Mouse (Mus musculus) 416B (cell line): ENCODE measurements around the gene Abcc1.

Experiments
- DNase-seq: peaks from one replicate; pipeline ENCODE4 v3.0.0; 2011; ENCODE audit warnings: low read depth

Abcc1 gene

DNA sequence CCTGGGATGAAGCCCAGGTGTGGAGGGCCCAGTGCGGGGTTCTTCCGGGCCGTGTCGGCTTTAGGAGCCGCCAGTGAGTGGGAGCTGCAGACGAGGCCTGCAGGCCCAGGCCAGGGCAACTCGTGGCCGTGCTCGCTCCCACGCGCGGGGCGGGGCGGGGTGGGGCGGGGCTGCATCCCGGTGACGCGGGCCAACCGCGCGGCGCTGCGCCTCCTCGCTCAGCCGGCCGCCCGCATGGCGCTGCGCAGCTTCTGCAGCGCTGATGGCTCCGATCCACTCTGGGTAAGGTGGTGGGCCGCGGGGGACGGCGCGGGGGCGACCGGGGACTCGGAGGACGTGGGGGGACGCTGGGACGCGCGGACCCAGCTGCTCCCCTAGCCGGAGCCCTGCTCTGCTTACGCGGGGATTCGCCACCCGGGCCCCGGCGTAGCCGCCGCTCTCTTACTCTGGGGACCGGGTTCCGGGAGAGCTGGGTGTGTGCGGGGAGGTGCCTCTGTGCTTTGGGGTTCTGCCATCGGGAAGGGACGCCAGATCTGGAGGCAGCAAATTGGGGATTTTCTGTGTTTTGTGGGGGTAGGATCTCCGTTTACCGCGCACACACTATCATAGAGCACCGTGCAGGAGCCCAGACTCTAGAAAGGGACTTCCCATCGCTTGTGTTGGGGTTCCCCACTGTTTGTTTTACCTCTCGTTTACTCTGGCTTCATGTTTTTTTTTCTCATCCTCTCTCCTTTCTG lies at the start of gene Abcc1:
TSS of gene Abcc1 (plus strand) at position 197 of the 737 bp plus-strand sequence.
- peak; percentile 61 for DNase-seq

DNA sequence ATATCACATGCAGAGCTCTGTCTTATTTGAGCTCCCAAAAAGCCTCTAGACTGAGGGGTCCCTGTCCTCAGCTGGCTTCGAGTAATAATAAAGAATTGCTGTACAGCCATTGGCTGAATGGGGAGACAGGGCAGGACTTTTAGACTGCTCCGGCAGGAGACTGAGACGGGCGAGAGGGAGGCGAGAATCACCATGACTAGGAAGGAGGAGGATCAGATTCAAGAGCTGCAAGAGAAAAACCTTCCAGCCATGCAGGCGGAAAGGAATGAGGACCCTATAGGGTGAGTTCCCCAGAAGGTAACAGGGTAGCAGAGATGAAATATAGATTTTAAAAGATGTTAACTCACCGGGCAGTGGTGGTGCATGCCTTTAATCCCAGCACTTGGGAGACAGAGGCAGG lies 48.4 kb upstream of the Abcc1 start:
- DNase-seq, result no peak

DNA sequence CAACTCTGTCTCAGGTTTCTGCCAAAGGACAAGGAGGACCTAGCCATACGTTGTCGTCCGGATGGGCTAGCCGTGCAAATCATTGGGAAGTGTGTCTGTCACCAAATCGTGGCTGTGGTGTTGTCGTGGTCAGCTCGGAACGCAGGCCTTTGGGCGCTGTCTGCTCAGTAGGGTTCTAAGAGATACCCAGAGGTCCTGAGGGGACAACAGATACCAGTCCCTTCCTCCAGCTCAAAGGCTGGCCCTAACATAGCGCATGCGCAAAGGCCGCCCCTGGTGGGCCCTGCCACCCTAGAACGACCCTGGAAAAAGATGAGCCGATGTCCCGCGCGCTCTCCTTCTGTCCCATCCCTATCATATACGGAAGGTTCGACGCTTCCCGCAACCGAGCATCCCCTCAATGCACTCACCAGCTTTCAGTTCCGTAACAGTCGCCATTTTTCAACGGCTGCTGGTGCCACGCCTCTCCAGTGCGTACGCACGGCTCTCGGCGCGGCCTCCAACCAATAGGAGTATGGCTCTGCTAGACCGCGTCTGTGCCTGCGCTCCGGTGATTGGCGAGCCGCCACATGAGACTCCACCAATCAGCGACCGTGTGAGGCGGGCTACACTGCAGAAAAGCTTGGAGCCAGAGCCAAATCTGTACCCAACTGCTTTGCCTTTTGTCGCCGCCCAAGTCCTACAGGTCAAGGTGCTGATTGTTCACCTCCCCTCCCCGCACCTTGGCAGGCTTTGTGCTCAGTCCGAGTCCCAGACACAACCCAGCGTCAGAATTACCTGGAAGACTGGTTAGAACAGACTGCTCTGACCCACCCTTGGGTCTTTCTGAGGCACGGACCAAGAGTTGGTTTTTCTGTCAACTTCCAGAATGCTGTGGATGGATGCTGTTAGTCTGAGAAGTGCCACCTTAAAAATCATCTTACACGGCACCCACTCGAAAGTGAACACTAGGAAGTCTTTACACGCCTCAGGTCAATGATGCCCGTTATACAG lies 44.2 kb upstream of the Abcc1 start, which contains the start of gene Fopnl:
TSS of gene Fopnl (minus strand) at position 522 of the 993 bp plus-strand sequence.
- peak; percentile 97 for DNase-seq

DNA sequence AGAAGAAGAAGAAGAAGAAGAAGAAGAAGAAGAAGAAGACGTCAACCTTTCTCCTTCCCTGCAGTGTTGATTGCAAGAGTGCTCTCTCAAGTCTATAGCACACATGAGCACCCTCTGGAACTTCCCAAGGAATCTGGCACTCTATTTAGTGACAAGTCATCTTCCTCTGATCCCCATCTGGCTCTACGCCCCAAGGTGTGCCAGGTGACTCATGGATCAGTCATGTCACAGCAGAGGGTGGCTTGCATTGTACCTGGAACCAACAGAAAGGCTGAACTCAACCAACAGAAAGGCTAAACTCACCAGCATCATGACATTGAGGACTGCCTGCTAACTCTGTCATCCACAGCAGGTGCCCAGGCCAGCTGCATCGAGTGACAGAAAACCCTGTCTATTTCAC lies 41.7 kb upstream of the Abcc1 start:
- no peak for DNase-seq

DNA sequence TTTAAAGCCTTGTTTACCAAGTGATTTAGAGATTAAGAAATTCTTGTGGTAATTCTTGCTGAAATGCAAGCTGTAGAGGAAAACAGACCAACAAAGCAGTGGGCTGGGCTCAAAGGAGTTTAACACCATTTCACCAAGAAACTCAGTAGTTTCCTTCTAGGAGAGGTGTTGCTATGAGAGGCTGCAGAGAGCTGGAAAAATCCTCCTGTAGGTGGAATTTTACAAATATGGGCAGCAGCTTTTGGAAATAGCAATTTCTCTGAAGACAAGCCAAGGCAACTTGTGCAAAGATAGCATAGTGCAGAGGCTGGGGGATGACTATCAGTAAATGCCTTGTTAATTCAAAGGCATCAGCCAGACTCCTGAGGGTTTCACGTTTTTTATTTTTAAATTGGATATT lies 40.9 kb upstream of the Abcc1 start:
- no peak for DNase-seq

DNA sequence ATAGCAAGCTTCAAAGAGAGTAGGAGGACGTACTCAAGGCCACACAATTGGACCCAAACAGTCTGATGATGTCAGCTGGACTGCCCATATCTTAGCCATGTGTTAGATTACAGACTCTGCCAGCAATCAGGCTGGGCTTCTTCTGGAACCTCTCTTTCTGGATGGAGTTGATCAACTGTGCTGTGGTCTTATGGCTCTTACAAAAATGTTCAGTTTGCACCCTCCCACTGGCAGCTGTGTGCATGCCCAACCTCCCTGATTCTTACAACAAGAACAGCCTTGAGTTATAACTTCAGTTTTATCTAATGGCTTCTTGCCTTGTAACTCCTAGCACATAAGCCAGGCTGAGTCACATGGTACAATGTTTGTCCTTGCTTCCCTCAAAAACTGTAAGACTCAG lies 33.2 kb upstream of the Abcc1 start:
- DNase-seq, result no peak

DNA sequence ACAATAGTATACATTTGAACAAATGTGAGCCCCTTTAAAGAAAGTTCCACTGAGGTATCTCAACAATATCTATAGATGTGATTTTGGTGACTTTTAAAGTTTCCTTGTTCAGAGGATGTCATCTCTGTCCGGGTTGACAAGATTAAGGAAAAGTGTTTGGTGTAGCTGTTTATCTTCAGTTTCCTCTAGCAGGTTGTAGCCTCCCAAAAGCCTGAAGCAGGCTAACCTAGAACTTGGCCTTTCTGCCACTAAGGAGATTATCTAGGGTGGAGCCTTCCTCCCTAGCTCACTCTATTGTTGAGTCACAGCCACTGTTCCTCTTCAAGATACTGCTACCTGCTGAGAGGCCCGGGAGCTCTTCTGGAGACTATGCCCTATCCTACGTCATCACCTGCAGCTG lies 16.4 kb upstream of the Abcc1 start:
- no peak for DNase-seq

DNA sequence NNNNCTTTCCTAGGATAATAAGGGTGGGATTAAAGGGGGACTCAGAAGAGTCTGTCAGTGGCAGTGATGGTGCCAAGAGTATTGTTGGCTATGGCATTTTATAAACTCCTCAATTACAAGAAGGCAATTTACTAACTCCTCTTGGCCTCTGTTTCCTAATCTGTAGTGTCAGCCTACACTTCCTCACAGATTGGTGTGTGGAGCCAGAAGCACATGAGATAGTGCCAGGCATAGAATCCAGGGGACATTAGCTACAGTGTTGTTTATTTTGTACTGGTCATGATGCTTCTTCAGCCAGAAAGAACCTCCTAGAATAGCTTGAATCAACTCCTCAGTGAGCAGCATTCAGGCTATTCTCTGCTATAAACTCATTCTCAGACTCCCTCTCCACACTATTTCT lies 9.8 kb upstream of the Abcc1 start:
- DNase-seq, result no peak

DNA sequence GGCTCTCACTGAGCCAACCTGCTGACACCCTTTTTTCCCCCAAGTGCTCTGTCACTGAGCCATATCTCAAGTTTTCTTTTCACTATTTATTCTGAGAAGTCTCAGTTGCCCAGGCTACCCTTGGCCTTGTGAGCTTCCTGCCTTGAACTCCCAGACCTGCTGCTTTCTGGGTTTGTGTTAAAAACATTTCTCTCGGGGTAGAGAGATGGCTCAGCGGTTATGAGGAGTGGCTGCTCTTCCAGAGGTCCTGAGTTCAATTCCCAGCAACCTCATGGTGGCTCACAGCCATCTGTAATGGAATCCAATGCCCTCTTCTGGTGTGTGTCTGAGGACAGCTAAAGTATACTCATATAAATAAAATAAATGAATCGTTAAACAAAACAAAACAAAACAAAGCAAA lies 9.1 kb upstream of the Abcc1 start:
- DNase-seq, result no peak

DNA sequence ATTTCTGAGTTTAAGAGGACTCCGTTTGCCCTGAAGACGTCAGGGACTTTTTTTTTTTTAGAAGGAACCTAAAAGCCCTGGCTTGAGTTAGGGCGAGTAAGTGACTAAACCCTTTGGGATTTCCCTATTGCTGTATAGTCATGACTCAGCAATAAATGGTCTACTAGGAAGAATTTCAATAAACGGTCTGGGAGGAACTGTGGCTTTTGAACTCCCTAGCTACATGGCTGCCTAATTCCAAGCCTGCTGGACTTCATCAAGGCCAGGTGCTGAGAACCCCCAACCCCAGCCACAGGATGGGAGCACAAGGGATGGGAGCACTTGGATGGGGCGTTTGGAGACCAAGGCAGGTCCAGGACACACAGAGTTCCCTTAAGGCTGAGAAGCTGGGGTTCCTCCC lies 8.7 kb upstream of the Abcc1 start:
- DNase-seq, result peak; percentile 71

DNA sequence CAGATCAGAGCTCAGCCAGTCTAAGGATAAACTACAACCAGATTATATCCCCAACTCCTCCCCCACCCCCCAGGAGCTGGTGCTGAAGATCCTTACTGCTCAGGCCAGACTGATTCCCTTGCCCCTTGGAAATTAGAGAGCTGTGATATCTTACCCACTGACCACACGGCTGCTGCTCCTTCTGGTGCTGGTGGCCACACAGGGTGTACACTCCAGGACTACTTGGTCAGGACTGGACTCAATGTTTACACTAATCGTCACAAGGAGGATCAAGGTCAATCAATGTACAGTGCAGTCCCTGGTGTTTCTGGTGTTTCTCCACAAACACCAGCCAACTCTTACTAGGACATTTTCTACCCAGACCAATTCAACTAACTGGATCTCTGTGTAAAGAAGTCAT lies 3.5 kb upstream of the Abcc1 start:
- no peak for DNase-seq

DNA sequence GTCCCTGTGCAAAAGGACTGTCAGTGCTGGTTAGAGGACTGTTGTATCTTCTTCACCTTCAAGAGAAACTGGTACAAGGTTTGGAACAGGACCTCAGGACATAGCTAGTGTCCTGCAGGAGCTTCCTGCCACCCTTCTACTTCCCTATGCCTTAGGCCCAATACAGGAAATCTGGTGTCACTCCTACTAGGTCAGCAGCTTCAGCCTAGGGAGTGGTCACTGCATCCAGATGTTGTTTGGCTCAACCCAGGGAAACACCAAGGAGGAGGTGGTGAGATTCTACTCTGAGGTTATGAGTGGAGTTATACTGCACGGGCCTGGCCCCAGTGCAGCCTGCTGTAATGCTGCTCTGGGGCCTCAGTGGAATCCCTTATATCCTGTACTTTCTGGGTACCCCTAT lies 2.8 kb upstream of the Abcc1 start:
- no peak for DNase-seq

DNA sequence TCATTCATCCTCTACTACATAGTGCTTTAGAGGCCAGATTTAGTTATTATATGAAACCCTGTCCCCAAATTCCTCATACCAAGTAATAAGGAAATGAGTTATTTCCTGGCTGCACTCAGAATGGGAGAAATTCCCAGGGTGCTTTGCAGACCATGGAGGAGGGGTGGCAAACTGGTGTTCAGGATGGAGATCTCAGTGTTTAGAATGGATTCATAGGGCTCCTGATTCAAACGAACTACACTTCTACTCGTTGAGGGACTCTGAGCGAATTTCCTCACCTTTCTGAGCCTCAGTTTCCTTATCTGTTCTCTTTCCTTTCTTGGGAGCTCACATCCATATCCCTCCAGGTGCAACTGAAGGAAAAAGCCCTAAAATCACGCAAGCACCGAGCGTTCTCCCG lies 427 bp upstream of the Abcc1 start:
- peak; percentile 82 for DNase-seq

DNA sequence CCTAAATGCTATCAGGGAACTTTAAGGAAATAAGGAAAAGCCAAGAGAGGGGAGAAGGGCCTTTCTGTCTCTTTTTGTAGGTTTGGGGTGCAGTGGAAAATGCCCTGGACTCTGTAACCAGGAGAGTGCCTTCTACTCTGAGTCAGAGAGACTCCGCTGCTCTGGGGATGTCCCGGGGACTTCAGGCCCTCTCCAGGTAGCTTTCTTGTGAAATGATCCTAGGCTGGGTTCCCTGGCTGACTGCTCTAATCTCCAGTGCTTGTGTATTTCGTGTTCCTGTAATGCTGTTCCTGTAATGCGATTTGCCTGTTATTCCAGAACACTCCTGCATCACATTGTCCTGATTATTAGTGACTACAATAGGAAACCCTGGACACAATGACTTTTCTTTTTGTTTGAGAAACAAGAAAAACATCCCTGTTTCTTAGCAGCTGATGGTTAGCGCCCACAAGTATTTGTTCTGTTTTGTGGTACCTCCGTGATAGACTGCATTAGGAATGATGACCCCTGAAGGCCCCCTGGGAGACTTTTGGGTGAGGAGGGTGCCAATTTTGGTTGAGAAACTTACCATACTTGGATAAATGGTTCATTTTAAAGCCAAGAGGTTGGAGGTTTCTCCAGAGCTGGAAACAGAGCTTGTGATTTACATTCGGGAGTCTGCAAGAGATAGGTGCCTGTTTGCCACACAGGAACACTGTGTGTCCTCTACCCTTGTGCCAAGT lies 902 bp downstream of the Abcc1 start:
- peak; percentile 43 for DNase-seq

DNA sequence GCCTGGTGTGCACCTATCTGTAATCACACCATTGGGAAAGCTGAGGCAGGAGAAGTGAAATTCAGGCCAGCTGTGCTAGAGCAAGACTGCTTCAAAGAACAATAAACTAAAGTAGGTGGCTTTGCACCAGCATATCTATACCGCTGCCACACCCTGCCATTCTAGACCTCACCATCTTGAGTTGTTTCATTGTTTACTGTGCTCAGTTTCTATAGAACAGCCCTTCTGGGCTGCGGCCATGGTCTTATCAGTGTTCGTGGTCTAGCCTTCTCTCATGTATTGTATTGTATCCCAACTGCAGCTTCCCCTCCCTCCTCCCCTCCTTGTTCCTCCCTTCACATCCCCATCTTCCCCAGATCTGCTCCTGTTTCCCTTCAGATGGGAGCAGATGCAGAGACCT lies 2.1 kb downstream of the Abcc1 start:
- no peak for DNase-seq

DNA sequence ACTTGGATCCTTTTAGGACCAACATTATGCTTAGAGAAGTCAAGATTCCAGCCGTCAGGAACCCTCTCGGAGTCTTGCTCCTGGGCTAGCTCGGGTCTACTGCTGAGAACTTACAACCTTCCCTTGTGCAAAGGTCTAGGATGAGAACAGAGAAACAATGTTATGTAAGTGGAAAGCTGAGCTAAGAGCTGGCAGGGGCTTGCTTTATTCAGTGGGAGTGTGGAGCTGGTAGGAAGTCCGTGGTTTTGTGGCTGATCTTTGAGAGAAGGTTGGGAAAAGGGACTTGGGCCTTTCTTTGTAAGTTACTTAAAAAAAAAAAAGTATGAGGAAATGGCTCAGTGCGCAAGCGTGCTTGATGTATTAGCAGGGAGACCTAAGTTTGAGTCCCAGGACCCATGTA lies 2.7 kb downstream of the Abcc1 start:
- peak; percentile 69 for DNase-seq

DNA sequence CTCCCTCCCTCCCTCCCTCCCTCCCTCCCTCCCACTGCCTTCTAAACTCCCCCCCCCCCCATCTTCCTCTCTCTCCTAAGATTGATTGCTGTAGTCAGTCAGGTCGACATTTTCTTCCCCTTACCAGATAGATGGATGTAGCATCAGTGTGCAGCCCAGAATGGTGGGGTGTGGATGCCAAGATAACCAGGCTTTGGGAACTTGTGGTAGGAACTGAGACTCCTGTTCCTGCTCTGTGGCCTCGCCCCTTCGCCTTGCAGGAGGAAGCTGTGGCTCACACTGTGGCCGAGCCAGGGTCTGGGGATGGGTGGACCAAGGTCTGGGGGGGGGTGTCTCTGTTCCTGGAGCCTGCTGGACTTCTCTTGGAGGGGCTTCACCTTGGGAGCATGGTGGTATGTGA lies 4.1 kb downstream of the Abcc1 start:
- DNase-seq, result peak; percentile 86

DNA sequence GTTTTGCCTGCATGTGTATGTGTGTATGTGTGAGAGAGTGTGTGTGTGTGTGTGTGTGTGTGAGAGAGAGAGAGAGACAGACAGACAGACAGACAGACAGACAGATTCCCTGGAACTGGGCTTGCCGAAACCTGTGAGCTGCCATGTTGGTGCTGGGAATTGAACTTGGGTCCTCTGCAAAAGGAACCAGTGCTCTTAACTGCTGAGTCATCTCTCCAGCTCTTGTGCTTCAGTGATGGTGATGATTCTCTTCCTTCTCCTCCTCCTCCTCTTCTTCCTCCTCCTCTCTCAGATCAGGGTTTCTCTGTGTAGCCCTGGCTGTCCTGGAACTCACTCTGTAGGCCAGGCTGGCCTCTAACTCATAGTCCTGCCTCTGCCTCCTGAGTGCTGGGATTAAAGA lies 4.7 kb downstream of the Abcc1 start:
- peak; percentile 46 for DNase-seq

DNA sequence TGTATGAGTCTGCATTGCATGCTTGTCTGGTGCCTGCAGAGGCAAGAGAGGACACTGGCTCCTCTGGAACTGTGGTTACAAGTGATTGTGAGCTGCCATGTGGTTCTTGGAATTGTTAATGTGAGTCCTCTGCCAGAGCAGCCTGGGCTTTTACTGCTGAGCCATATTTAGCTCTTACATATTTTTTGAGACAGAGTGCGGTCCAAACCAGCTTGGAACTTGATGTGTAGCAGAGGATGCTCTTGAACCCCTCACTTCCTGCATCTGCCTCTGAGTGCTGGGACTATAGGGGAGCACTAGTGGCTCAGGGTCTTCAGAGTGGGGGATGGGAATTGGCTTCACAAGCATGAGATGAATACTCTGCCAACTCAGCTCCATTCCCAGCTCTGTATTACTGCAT lies 10.0 kb downstream of the Abcc1 start:
- no peak for DNase-seq

DNA sequence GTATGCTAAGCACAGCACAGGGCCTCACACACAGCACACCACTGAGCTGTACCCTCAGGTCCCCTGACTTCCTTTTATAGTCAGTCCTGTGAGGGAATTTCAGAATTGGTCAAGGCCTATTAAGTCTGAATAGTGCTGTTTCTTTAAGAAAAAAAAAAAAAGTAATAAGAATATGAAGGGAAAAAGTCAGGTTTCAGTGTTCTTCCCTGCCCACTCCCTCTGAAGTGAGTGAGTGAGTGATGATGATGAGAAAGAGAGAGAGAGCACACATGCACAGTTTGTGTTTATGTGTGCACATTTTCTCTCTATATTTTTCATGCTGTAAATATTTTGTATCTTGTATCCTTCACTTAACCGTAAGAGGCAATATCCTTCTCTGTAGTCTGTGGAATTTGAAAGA lies 11.0 kb downstream of the Abcc1 start:
- DNase-seq, result no peak

DNA sequence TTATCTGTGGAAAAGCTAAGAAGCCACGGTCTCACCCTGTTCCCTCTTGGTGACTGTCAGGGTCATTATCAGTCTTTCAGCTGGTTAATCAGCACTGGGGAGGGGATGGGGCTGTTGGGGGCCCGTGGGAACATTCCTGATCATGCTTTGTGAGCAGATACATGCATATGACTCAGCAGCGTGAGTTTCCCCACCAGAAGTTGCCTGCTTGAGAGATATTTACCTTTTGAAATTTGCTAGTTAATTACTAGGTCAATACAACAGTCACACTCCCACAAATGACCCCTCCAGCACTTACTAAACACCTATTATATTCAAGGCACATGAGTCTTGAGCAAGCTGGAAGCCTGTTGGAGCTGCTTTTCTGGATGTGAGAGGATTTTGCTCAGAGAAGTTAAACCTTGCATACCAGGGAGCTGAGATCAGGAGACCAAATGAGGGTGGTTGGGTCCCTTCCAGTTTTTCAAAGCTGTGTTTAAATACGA lies 11.5 kb downstream of the Abcc1 start:
- DNase-seq, result peak; percentile 38

DNA sequence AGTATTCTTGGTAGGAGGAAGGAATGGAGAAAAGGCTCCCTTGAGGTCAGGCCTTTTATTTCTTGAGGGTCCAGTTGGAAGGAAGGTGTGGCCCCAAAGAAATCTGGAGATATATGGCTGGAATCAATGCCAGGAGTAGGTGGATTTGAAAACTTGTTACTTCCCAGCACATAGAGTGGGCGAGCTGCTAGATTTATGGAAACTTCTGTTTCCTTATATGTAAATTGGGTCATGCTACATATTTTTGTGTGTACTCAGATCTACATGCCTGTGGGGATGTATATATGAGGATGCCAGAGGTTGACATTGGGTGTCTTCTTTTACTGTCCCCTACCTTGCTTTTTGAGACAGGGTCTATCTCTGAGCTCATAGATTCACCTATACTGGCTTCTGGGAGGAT lies 14.6 kb downstream of the Abcc1 start:
- DNase-seq, result no peak
